Mouse (Mus musculus) ES-Bruce4 (cell line): ENCODE data around the gene Nxpe3.

Experiments
- CTCF ChIP-seq: IDR thresholded peaks from one replicate; pipeline ENCODE4 v1.8.1; 2011; ENCODE audit warnings: low read depth, low read length
- EP300 ChIP-seq: IDR thresholded peaks from 2 replicates; pipeline ENCODE4 v1.6.1; 2011; ENCODE audit warnings: low read depth, low read length; ENCODE audit not compliant: insufficient read depth

GRCm38 (mm10) chr16:55821571-55821981 lies 73.5 kb downstream of the Nxpe3 start:
- no peak for TF ChIP-seq CTCF
- TF ChIP-seq EP300 = no peak
